Mouse (Mus musculus) limb, embryonic 10.5 days (tissue): Measurements from ENCODE around the gene Wnt16. TPM values are rescaled to one million over a fixed set of nuclear protein-coding genes. Genes with fewer than 3 reads are reported as not detected.
"Not testable (repeated sequence)": the region's sequence is repeated elsewhere in the genome, so short reads cannot be mapped to it uniquely, and the experiment has no call there.

ENCODE experiments used
- DNase-seq: peaks from one replicate; pipeline ENCODE4 v3.0.0-alpha.2; 2017; ENCODE audit warnings: low spot score
- H3K27ac ChIP-seq: fragments of 300-500 bp; sonication (generic); 2 replicates; pipeline ENCODE4 v1.5.1; 2016; ENCODE audit warnings: mild to moderate bottlenecking
- H3K27me3 ChIP-seq: fragments of 300-500 bp; sonication (generic); 2 replicates; pipeline ENCODE4 v1.6.1; 2016; ENCODE audit warnings: low read depth, mild to moderate bottlenecking; ENCODE audit not compliant: poor library complexity, severe bottlenecking
- H3K36me3 ChIP-seq: fragments of 300-500 bp; sonication (generic); 2 replicates; pipeline ENCODE4 v1.6.1; 2016; ENCODE audit warnings: mild to moderate bottlenecking, moderate library complexity
- H3K4me1 ChIP-seq: fragments of 300-500 bp; sonication (generic); 2 replicates; pipeline ENCODE4 v1.6.1; 2016
- H3K4me3 ChIP-seq: fragments of 300-500 bp; sonication (generic); 2 replicates; pipeline ENCODE4 v1.5.1; 2016; ENCODE audit warnings: mild to moderate bottlenecking, moderate library complexity
- H3K9me3 ChIP-seq: fragments of 300-500 bp; sonication (generic); replicated peaks from 2 replicates; pipeline ENCODE4 v1.6.1; 2016; ENCODE audit warnings: mild to moderate bottlenecking
- WGBS: fragments of 180-500 bp; shearing (Covaris S2); methylation state at CpG from one replicate; pipeline ENCODE4 v1.1.7; 2016; 5-methylcytosine and 5-hydroxymethylcytosine counted together
- polyA plus RNA-seq: library from polyadenylated mRNA; unstranded; fragments of >200 nt; fragmentation: Nextera tagmentation; extraction: Ambion mirVana; gene quantifications from 2 replicates; pipeline ENCODE4 v1.2.1, GENCODE M21; 2016

Wnt16 gene
- 1.4 and 2.3 TPM in 2 replicates for polyA plus RNA-seq

DNA sequence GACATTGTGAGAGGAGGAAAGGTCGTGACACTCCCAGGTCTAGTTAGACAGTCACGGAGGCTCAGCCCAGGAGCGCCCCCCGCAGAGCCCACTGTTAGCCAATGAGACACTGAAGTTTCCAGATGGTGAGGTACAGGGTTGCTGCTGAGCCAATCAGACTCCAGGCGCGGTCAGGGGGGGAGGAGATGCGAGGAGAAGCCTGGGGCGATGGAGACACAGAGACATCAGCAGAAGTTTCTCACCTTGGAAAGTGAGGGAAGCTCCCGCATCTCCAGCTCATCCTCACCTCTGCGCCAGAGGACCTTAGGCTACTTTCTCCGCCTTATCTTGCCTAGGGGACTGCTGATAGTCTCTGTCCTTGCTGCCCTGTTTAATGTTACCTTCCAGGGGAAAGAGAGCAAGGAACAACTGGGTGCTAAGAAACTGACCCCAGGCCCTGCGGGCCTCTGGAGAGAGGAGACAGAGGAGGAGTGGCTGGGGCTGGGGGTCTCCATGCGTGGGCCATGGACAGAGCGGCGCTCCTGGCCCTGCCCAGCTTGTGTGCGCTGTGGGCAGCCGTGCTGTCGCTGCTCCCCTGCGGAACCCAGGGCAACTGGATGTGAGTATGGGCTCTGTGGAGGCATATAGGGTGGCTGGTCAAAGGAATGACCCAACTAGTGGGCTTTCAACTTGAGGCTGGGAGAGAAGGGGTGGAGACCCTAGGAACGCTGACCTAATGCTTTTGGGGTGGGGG lies at the start of gene Wnt16:
Wnt16 (plus strand) TSS at position 224 of the 733 bp plus-strand sequence.
- H3K27me3 ChIP-seq: peaks cover 44% of the 10 kb centered on the region

GRCm38 (mm10) chr6:22243321-22243720 lies 44.7 kb upstream of the Wnt16 start:
- H3K9me3 ChIP-seq: no peaks in the 10 kb centered on the region
- no peak overlapping the region for H3K27ac ChIP-seq
- DNase-seq: no peak
- 85% methylated on average over 8 of the region's 8 CpGs for WGBS
- H3K27me3 ChIP-seq: no peaks in the 10 kb centered on the region
- no peaks in the 10 kb centered on the region for H3K4me1 ChIP-seq
- H3K36me3 ChIP-seq: peaks cover 49% of the 10 kb centered on the region
- no peak overlapping the region for H3K4me3 ChIP-seq

More for the DNA sequence above, at the start of gene Wnt16:
- Histone ChIP-seq H3K9me3 (no peaks in the 10 kb centered on the region), H3K4me1 (peaks cover 25% of the 10 kb centered on the region), H3K36me3 (no peaks in the 10 kb centered on the region), H3K27ac (peak within 1 kb of the TSS; percentile 51), H3K4me3 (peak within 1 kb of the TSS; percentile 57)
- peak; percentile 62 for DNase-seq
- under 1% methylated on average over 20 of the region's 20 CpGs for WGBS

GRCm38 (mm10) chr6:22246696-22247095 lies 41.3 kb upstream of the Wnt16 start:
- no peaks in the 10 kb centered on the region for H3K27me3 ChIP-seq
- WGBS: 93% methylated on average over 2 of the region's 2 CpGs
- no peak overlapping the region for H3K27ac ChIP-seq
- peaks cover 17% of the 10 kb centered on the region for H3K36me3 ChIP-seq
- no peaks in the 10 kb centered on the region for H3K9me3 ChIP-seq
- no peak for DNase-seq
- no peak overlapping the region for H3K4me3 ChIP-seq
- no peaks in the 10 kb centered on the region for H3K4me1 ChIP-seq

- no peak overlapping the region for H3K27ac ChIP-seq
- no peaks in the 10 kb centered on the region for H3K27me3 ChIP-seq
- H3K36me3 ChIP-seq: peaks cover 12% of the 10 kb centered on the region
- H3K4me1 ChIP-seq: no peaks in the 10 kb centered on the region
- WGBS: 70% methylated on average over 4 of the region's 4 CpGs
- H3K4me3 ChIP-seq: no peak overlapping the region
- no peaks in the 10 kb centered on the region for H3K9me3 ChIP-seq
- DNase-seq: no peak
Observed at GRCm38 (mm10) chr6:22258784-22259183, 29.2 kb upstream of the Wnt16 start.

GRCm38 (mm10) chr6:22262519-22262918 lies 25.5 kb upstream of the Wnt16 start:
- H3K36me3 ChIP-seq: no peaks in the 10 kb centered on the region
- no peaks in the 10 kb centered on the region for H3K4me1 ChIP-seq
- no peak overlapping the region for H3K4me3 ChIP-seq
- no peaks in the 10 kb centered on the region for H3K9me3 ChIP-seq
- DNase-seq: no peak
- H3K27ac ChIP-seq: no peak overlapping the region
- no peaks in the 10 kb centered on the region for H3K27me3 ChIP-seq
- WGBS: 57% methylated on average over 4 of the region's 4 CpGs

- not testable (repeated sequence) for H3K27ac ChIP-seq, H3K4me1 ChIP-seq, H3K4me3 ChIP-seq, H3K27me3 ChIP-seq, H3K36me3 ChIP-seq, H3K9me3 ChIP-seq, DNase-seq
- WGBS: 89% methylated on average over 8 of the region's 8 CpGs
Observed at GRCm38 (mm10) chr6:22264094-22264493, 23.9 kb upstream of the Wnt16 start.

GRCm38 (mm10) chr6:22266018-22266417 lies 22.0 kb upstream of the Wnt16 start:
- H3K4me3 ChIP-seq: no peak overlapping the region
- H3K4me1 ChIP-seq: no peaks in the 10 kb centered on the region
- no peak for DNase-seq
- no peaks in the 10 kb centered on the region for H3K27me3 ChIP-seq
- no peak overlapping the region for H3K27ac ChIP-seq
- no peaks in the 10 kb centered on the region for H3K9me3 ChIP-seq
- no peaks in the 10 kb centered on the region for H3K36me3 ChIP-seq
- WGBS: 81% methylated on average over 4 of the region's 4 CpGs

DNA sequence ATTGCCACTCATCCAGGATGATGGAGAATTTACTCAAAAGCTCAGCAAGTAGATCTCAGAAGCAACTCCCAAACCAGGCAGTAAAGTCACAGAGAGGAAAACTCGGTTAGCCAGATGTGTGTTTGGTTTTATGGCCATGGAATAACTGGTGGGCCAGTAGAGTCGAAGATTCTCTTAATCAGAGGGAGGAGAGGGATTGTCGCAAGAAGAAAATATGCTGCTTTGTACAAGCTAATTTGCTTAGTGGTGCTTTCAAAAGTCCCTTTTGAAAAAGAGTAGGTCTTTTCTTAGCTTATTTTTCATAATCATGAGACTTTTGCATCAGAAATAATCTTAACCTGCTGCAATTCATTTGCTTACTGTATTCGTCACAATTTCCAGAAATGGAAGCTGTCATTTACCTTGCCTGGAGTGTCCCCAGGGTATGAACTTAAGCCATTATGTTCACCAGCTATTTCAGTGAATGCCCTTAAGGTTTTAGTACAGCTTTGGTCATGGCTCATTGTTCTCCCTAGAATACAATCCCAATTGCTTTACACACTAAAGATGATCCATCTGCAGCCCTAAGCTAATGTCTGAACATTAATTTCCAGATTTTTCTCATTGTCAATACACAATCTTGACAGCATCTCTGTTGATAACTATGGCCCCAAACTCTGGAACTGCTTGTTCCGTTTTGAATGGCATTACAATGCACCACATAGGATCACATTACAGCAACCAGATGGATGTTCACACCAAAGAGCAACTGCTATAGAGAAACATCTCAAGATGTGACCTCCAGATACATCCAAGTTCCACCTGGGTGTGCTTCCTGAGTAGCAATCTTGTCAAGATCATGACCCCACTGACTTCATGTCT lies 20.0 kb upstream of the Wnt16 start:
- Histone ChIP-seq H3K4me1 (no peaks in the 10 kb centered on the region), H3K27me3 (no peaks in the 10 kb centered on the region), H3K9me3 (no peaks in the 10 kb centered on the region), H3K27ac (no peak overlapping the region), H3K4me3 (no peak overlapping the region), H3K36me3 (no peaks in the 10 kb centered on the region)
- no peak for DNase-seq
- WGBS: 77% methylated on average over 5 of the region's 5 CpGs

- Histone ChIP-seq H3K4me3 (no peak overlapping the region), H3K4me1 (no peaks in the 10 kb centered on the region), H3K9me3 (no peaks in the 10 kb centered on the region), H3K27me3 (no peaks in the 10 kb centered on the region), H3K36me3 (no peaks in the 10 kb centered on the region), H3K27ac (no peak overlapping the region)
- DNase-seq: no peak
Observed at GRCm38 (mm10) chr6:22268677-22269076, 19.4 kb upstream of the Wnt16 start.

GRCm38 (mm10) chr6:22269840-22270521 lies 18.0 kb upstream of the Wnt16 start:
- Histone ChIP-seq H3K27me3 (no peaks in the 10 kb centered on the region), H3K4me1 (no peaks in the 10 kb centered on the region), H3K27ac (no peak overlapping the region), H3K9me3 (no peaks in the 10 kb centered on the region), H3K4me3 (no peak overlapping the region), H3K36me3 (no peaks in the 10 kb centered on the region)
- WGBS: 84% methylated on average over 8 of the region's 8 CpGs
- DNase-seq: no peak

- no peak for DNase-seq
- Histone ChIP-seq H3K27ac (no peak overlapping the region), H3K9me3 (no peaks in the 10 kb centered on the region), H3K27me3 (no peaks in the 10 kb centered on the region), H3K36me3 (no peaks in the 10 kb centered on the region), H3K4me3 (no peak overlapping the region), H3K4me1 (peaks cover 21% of the 10 kb centered on the region)
- WGBS: 91% methylated on average over 3 of the region's 3 CpGs
Observed at GRCm38 (mm10) chr6:22277941-22278340, 10.1 kb upstream of the Wnt16 start.

- WGBS: 62% methylated on average over 14 of the region's 14 CpGs
- Histone ChIP-seq H3K27ac (peak overlapping the region; percentile 64), H3K4me1 (peaks cover 21% of the 10 kb centered on the region)
Observed at GRCm38 (mm10) chr6:22280217-22280861, 7.7 kb upstream of the Wnt16 start.

More at GRCm38 (mm10) chr6:22280217-22280861, 7.7 kb upstream of the Wnt16 start:
- no peaks in the 10 kb centered on the region for H3K9me3 ChIP-seq
- H3K27me3 ChIP-seq: no peaks in the 10 kb centered on the region
- no peak overlapping the region for H3K4me3 ChIP-seq
- DNase-seq: no peak
- no peaks in the 10 kb centered on the region for H3K36me3 ChIP-seq
